Mouse (Mus musculus) heart, embryonic 10.5 days (tissue): ENCODE results near the gene Atp1a2. TPM values are rescaled to one million over a fixed set of nuclear protein-coding genes. Genes with fewer than 3 reads are reported as not detected.

Source experiments
- DNase-seq: peaks from one replicate; pipeline ENCODE4 v3.0.0-alpha.2; 2017; ENCODE audit warnings: low spot score
- H3K27ac ChIP-seq: fragments of 300-500 bp; sonication (generic); 2 replicates; pipeline ENCODE4 v1.5.1; 2016; ENCODE audit warnings: mild to moderate bottlenecking
- H3K27me3 ChIP-seq: fragments of 300-500 bp; sonication (generic); 2 replicates; pipeline ENCODE4 v1.6.1; 2016; ENCODE audit warnings: mild to moderate bottlenecking; ENCODE audit not compliant: poor library complexity, insufficient read depth, severe bottlenecking
- H3K36me3 ChIP-seq: fragments of 300-500 bp; sonication (generic); 2 replicates; pipeline ENCODE4 v1.6.1; 2016; ENCODE audit warnings: mild to moderate bottlenecking, moderate library complexity
- H3K4me1 ChIP-seq: fragments of 300-500 bp; sonication (generic); 2 replicates; pipeline ENCODE4 v1.6.1; 2016; ENCODE audit warnings: mild to moderate bottlenecking
- H3K4me3 ChIP-seq: fragments of 300-500 bp; sonication (generic); 2 replicates; pipeline ENCODE4 v1.5.1; 2016; ENCODE audit warnings: mild to moderate bottlenecking, moderate library complexity
- H3K9me3 ChIP-seq: fragments of 300-500 bp; sonication (generic); 2 replicates; pipeline ENCODE4 v1.6.1; 2016; ENCODE audit warnings: mild to moderate bottlenecking, moderate library complexity
- WGBS: fragments of 180-500 bp; shearing (Covaris S2); methylation state at CpG from one replicate; pipeline ENCODE4 v1.1.7; 2016; 5-methylcytosine and 5-hydroxymethylcytosine counted together
- polyA plus RNA-seq: library from polyadenylated mRNA; unstranded; fragments of >200 nt; fragmentation: Nextera tagmentation; extraction: Ambion mirVana; gene quantifications from 2 replicates; pipeline ENCODE4 v1.2.1, GENCODE M21; 2016

The Atp1a2 gene
- polyA plus RNA-seq, 1 experiment from 2014 or later = 8.7 TPM

DNA sequence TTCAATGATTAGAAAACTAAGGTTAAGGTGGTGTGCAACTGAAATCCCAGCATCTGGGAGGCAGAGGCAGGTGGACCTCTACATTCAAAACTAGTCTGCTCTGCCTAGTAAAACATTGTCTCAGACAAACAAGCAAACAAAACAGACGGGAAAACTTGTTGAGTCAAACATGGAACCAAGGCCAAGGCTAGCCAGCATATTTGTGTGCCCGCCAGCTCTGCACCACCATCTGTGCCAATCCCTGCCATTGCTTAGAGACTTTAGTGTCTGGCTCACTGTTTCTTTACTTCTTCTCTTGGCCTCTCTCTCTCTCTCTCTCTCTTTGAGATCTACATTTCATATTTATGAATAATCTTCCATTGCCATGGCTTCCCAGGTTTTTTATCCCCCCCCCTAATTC lies 69.7 kb downstream of the Atp1a2 start:
- Histone ChIP-seq H3K27ac (no peak overlapping the region), H3K36me3 (no peaks in the 10 kb centered on the region), H3K4me1 (peaks cover 23% of the 10 kb centered on the region), H3K9me3 (no peaks in the 10 kb centered on the region), H3K4me3 (no peak overlapping the region), H3K27me3 (no peaks in the 10 kb centered on the region)
- 85% methylated on average over 2 of the region's 2 CpGs for WGBS
- DNase-seq = no peak

Other genes starting within 250 kb of the Atp1a2 start
- 0.09 TPM in 1 of 2 replicates, not detected in the other for gene Nhlh1, start 240.5 kb downstream of the Atp1a2 start, polyA plus RNA-seq
- gene Copa, start 215.5 kb downstream of the Atp1a2 start, polyA plus RNA-seq = 188 and 218 TPM in 2 replicates
- 107 and 124 TPM in 2 replicates for gene Ncstn, start 215.3 kb downstream of the Atp1a2 start, polyA plus RNA-seq
- gene Pex19, start 171.3 kb downstream of the Atp1a2 start, polyA plus RNA-seq = 154 and 161 TPM in 2 replicates
- gene Dcaf8, start 150.0 kb downstream of the Atp1a2 start, polyA plus RNA-seq = 110 and 125 TPM in 2 replicates
- 115 and 152 TPM in 2 replicates for gene Pea15a, start 91.3 kb downstream of the Atp1a2 start, polyA plus RNA-seq
- 225 and 307 TPM in 2 replicates for gene Casq1, start 78.2 kb downstream of the Atp1a2 start, polyA plus RNA-seq
- 0.09 and 0.12 TPM in 2 replicates for gene Atp1a4, start 39.6 kb downstream of the Atp1a2 start, polyA plus RNA-seq
- gene Igsf8, start 36.4 kb downstream of the Atp1a2 start, polyA plus RNA-seq = 30.1 and 33.2 TPM in 2 replicates
- not detected in 2 replicates for gene Kcnj9, start 31.3 kb upstream of the Atp1a2 start, polyA plus RNA-seq
- 0.09 TPM in 1 of 2 replicates, not detected in the other for gene Kcnj10, start 43.1 kb upstream of the Atp1a2 start, polyA plus RNA-seq
- 8.0 and 8.6 TPM in 2 replicates for gene Pigm, start 78.5 kb upstream of the Atp1a2 start, polyA plus RNA-seq
- gene Slamf9, start 177.3 kb upstream of the Atp1a2 start, polyA plus RNA-seq = 0.92 and 1.1 TPM in 2 replicates
- 13.7 and 37.5 TPM in 2 replicates for gene Igsf9, start 183.7 kb upstream of the Atp1a2 start, polyA plus RNA-seq
- gene Tagln2, start 202.0 kb upstream of the Atp1a2 start, polyA plus RNA-seq = 276 and 315 TPM in 2 replicates
- gene Cfap45, start 222.7 kb upstream of the Atp1a2 start, polyA plus RNA-seq = 1.7 and 2.4 TPM in 2 replicates